Mouse (Mus musculus): ENCODE results near the gene Olfr984.

DNA sequence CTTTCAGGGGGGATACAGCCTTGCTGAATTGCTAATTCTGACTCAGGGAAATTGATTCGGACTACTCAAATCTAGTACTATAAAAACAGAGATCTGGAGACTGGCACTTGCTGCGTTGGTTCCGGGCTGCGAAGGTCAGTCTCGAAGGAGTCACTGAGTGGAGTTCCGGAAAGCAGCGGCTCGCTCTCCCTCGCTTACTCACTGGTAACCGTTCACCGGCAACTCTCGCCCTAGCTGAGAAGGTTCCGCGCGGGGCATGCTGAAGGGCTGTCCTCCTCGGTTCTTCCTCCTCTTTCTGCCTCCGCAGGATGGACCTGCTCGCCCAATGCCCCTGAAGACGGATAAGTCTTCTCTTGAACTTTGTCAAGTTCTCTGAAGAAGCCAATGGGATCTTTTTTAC is 63.9 kb downstream of the Olfr984 start:
- TF ChIP-seq CTCF (IDR thresholded peaks at IDR 0.05; ENCODE audit: control insufficient read depth, insufficient read depth, low read length) (no peak), POLR2A (IDR thresholded peaks at IDR 0.05; ENCODE audit: borderline replicate concordance, control insufficient read depth, low read depth, low read length) (no peak)

Data from bone marrow, adult 2 months (tissue).